ENCODE assay signal across 27 mouse cellular contexts in genomic region chrX:159547093-159547492, GRCm38 (mm10).
"Had no signal": no experiment of that assay in that cellular context is flagged by ENCODE, and none has a peak within 500 bp of the region (broad histone marks: within the 10 kb centered on the region; RNA-seq: fewer than 3 reads in every experiment).

No protein-coding gene starts in this region.

- H3K36me3 ChIP-seq: heart, embryonic 15.5 days; intestine, embryonic 15.5 days had no signal

- H3K4me1 ChIP-seq: heart, embryonic 13.5 days; heart, embryonic 15.5 days; hindbrain, embryonic 13.5 days; intestine, embryonic 15.5 days; limb, embryonic 10.5 days; limb, embryonic 12.5 days had no signal

- H3K9ac ChIP-seq: heart, embryonic 13.5 days; heart, embryonic 15.5 days; hindbrain, embryonic 13.5 days; intestine, embryonic 15.5 days; limb, embryonic 12.5 days; liver, embryonic 13.5 days; liver, embryonic 15.5 days had no signal

- ATAC-seq: hindbrain, embryonic 16.5 days; inflammation-experienced regulatory T-cells, adult 6 months; intestine, embryonic 15.5 days; intestine, postnatal 0 days had no signal

- H3K4me3 ChIP-seq: heart, adult 2 months; heart, embryonic 13.5 days; heart, embryonic 15.5 days; hindbrain, embryonic 13.5 days; intestine, embryonic 15.5 days; layer of hippocampus, adult 2 months; left cerebral cortex, adult 2 months; limb, embryonic 10.5 days; limb, embryonic 12.5 days; liver, embryonic 13.5 days; liver, embryonic 15.5 days had no signal

- H3K27me3 ChIP-seq: heart, embryonic 13.5 days; heart, embryonic 15.5 days; hindbrain, embryonic 13.5 days; intestine, embryonic 15.5 days; liver, embryonic 13.5 days; liver, embryonic 15.5 days had no signal

- H3K4me2 ChIP-seq: heart, embryonic 11.5 days; heart, embryonic 13.5 days; heart, embryonic 15.5 days; hindbrain, embryonic 13.5 days; intestine, embryonic 15.5 days; limb, embryonic 12.5 days; liver, embryonic 11.5 days; liver, embryonic 13.5 days; liver, embryonic 15.5 days had no signal

- DNase-seq: gastrocnemius, postnatal 14 days; gastrocnemius, postnatal 36 days; heart, adult 11 months; heart, adult 2 months; heart, postnatal 14 days; heart, postnatal 4 days; kidney, adult 18-20 months; kidney, adult 8-10 months; kidney, postnatal 10 days; kidney, postnatal 25 days; kidney, postnatal 4 days; liver; liver, embryonic 13.5 days had no signal

- H3K27ac ChIP-seq: heart, adult 2 months; heart, embryonic 13.5 days; heart, embryonic 15.5 days; hindbrain, embryonic 13.5 days; intestine, embryonic 15.5 days; layer of hippocampus, adult 2 months; left cerebral cortex, adult 2 months; limb, embryonic 10.5 days; limb, embryonic 12.5 days; liver, embryonic 13.5 days; liver, embryonic 15.5 days had no signal

- H3K9me3 ChIP-seq: heart, embryonic 13.5 days; heart, embryonic 15.5 days; hindbrain, embryonic 13.5 days; intestine, embryonic 15.5 days; limb, embryonic 10.5 days; limb, embryonic 12.5 days; liver, embryonic 13.5 days; liver, embryonic 15.5 days had no signal
